Mouse (Mus musculus): ENCODE results near the gene Rfc1. TPM values are rescaled to one million over a fixed set of nuclear protein-coding genes. Genes with fewer than 3 reads are reported as not detected.

Rfc1 gene
- total RNA-seq, 2 experiments from 2014 or later: 78.7 to 128 TPM

- no peak for ATAC-seq (replicated peaks; ENCODE audit: poor library complexity, severe bottlenecking)
Measured at GRCm38 (mm10) chr5:65217305-65218269, 117.9 kb downstream of the Rfc1 start.

GRCm38 (mm10) chr5:65213321-65213720 is 122.1 kb downstream of the Rfc1 start:
- ATAC-seq (replicated peaks; ENCODE audit: poor library complexity, severe bottlenecking): peak; percentile 79

Other genes with a start within 250 kb of the Rfc1 start
- 38.6 and 42.1 TPM in 2 replicates for gene Tmem156, start 243.5 kb downstream of the Rfc1 start, total RNA-seq (2014; fragmentation: Nextera tagmentation)
- gene Tmem156, start 243.5 kb downstream of the Rfc1 start, total RNA-seq (2017): 49.4 and 62.3 TPM in 2 replicates
- gene Klhl5, start 228.1 kb downstream of the Rfc1 start, total RNA-seq (2014; fragmentation: Nextera tagmentation): 96.8 and 101 TPM in 2 replicates
- gene Klhl5, start 228.1 kb downstream of the Rfc1 start, total RNA-seq (2017): 73.9 and 75.1 TPM in 2 replicates
- gene Wdr19, start 136.0 kb downstream of the Rfc1 start, total RNA-seq (2014; fragmentation: Nextera tagmentation): 5.2 and 6.3 TPM in 2 replicates
- gene Wdr19, start 136.0 kb downstream of the Rfc1 start, total RNA-seq (2017): 3.8 and 4.4 TPM in 2 replicates
- not detected in 2 replicates for gene Klb, start 12.6 kb upstream of the Rfc1 start, total RNA-seq (2014; fragmentation: Nextera tagmentation)
- gene Klb, start 12.6 kb upstream of the Rfc1 start, total RNA-seq (2017): not detected in 2 replicates
- gene Rpl9, start 55.8 kb upstream of the Rfc1 start, total RNA-seq (2014; fragmentation: Nextera tagmentation): 3,342 and 3,430 TPM in 2 replicates
- gene Rpl9, start 55.8 kb upstream of the Rfc1 start, total RNA-seq (2017): 1,568 and 2,000 TPM in 2 replicates
- gene Lias, start 55.8 kb upstream of the Rfc1 start, total RNA-seq (2014; fragmentation: Nextera tagmentation): 34.2 and 43.8 TPM in 2 replicates
- gene Lias, start 55.8 kb upstream of the Rfc1 start, total RNA-seq (2017): 40.3 and 50.7 TPM in 2 replicates
- 54.7 and 56.1 TPM in 2 replicates for gene Ugdh, start 100.3 kb upstream of the Rfc1 start, total RNA-seq (2014; fragmentation: Nextera tagmentation)
- gene Ugdh, start 100.3 kb upstream of the Rfc1 start, total RNA-seq (2017): 76.1 and 83.4 TPM in 2 replicates
- not detected in 2 replicates for gene Gm43552, start 157.2 kb upstream of the Rfc1 start, total RNA-seq (2014; fragmentation: Nextera tagmentation)
- not detected in 2 replicates for gene Gm43552, start 157.2 kb upstream of the Rfc1 start, total RNA-seq (2017)
- 127 and 147 TPM in 2 replicates for gene Smim14, start 201.5 kb upstream of the Rfc1 start, total RNA-seq (2014; fragmentation: Nextera tagmentation)
- 95.5 and 104 TPM in 2 replicates for gene Smim14, start 201.5 kb upstream of the Rfc1 start, total RNA-seq (2017)
- gene Ube2k, start 201.6 kb upstream of the Rfc1 start, total RNA-seq (2014; fragmentation: Nextera tagmentation): 151 and 175 TPM in 2 replicates
- gene Ube2k, start 201.6 kb upstream of the Rfc1 start, total RNA-seq (2017): 34.3 and 49.7 TPM in 2 replicates

Measured in granulocyte monocyte progenitor cell, adult 5-6 weeks (primary cell).